Mouse (Mus musculus) pancreas, adult 10 weeks (tissue): Measurements from ENCODE around the gene Rwdd2a. TPM values are rescaled to one million over a fixed set of nuclear protein-coding genes. Genes with fewer than 3 reads are reported as not detected.

Experiments used
- polyA plus RNA-seq: library from polyadenylated mRNA; stranded (reverse); fragments of 350-450 nt; fragmentation: Illumina TruSeq; extraction: RNeasy Lipid Tissue Mini Kit (QIAGEN cat#74804); gene quantifications from one replicate; pipeline ENCODE4 v1.2.3, GENCODE M21; 2015; ENCODE audit warnings: low read depth, low replicate concordance; ENCODE audit not compliant: insufficient read depth

Gene Rwdd2a
- 1.3 TPM for polyA plus RNA-seq

DNA sequence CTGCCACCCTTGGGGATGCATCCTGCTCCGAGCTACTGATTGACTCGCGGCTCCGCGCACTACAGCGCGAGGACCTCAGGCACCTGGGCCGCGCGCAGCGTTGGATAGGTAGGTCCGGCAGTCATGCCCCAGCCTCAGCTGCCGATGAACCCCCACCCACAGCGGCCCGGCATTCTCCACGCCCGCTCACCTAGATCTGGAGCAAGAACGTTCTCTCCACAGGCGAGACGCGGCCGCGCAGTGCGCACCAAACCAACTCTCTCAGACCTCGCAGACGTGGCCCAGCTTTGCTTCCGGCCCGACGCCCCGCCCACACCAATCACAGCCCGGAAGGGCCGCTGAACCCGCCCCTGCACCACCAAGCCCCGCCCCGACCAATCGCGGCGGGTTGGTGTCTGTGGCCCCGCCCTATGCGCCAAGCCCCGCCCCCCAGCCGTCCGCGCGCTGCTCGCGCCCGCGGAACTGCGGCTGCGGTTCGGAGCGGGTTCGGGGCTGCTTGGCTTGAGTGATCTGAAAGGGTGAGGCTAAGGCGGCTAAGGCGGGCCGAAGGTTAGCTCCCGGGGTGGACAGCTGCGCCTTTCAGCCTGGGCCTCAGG lies at the start of gene Rwdd2a, which contains the start of gene Pgm3:
TSS of gene Rwdd2a (plus strand) at position 452 of the 596 bp plus-strand sequence.
TSS of gene Pgm3 (minus strand) at position 303 of the 596 bp plus-strand sequence.

Other genes with a start within 250 kb of the Rwdd2a start
- not detected for gene Ube2cbp, start 107.0 kb upstream of the Rwdd2a start, polyA plus RNA-seq
- gene Dop1a, start 104.8 kb upstream of the Rwdd2a start, polyA plus RNA-seq = 10.2 TPM
- 3.7 TPM for gene Pgm3, start 149 bp upstream of the Rwdd2a start, polyA plus RNA-seq
- 6.4 TPM for gene Me1, start 124.0 kb downstream of the Rwdd2a start, polyA plus RNA-seq
- not detected for gene Prss35, start 171.7 kb downstream of the Rwdd2a start, polyA plus RNA-seq